Mouse (Mus musculus): Measurements from ENCODE around the gene Dvl1.

Gene Dvl1

GRCm38 (mm10) chr4:155840076-155841002 lies 6.9 kb upstream of the Dvl1 start:
- no peak for DNase-seq (ENCODE audit: low spot score)

DNA sequence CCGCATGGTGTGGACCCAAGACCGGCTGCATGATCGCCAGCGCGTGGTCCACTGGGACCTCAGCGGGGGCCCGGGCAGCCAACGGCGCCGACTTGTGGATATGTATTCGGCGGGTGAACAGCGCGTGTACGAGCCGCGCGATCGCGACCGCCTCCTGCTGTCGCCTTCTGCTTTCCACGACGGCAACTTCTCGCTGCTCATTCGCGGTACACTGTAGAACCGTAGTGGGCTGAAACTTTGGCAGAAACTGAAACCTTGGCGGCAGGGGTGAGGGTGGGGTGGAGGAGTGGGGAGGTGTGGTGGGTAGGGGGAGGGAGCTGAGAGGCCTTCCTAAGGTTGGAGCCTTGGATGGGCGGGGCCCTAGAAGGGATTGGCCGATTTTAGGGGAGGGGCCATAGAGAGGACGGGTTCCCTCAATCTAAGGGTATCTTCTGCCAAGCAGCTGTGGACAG lies 6.2 kb upstream of the Dvl1 start:
- peak; percentile 45 for DNase-seq (ENCODE audit: low spot score)

DNA sequence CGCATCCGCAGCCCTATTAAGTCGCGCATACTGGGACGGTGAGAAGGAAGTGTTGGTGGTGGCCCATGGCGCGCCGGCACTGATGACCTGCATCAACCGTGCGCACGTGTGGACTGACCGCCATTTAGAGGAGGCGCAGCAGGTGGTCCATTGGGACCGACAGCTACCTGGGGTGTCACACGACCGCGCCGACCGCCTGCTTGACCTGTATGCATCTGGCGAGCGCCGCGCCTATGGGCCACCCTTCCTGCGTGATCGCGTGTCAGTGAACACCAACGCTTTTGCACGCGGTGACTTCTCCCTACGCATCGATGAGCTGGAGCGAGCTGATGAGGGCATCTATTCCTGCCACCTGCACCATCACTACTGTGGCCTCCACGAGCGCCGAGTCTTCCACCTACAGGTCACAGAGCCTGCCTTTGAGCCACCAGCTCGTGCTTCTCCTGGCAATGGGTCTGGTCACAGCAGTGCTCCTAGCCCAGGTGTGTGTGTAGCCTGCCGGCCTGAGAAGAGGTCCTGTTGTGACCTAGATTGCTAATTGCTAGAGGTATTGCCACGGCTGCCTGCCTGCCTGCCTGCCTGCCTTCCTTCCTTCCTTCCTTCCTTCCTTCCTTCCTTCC lies 5.4 kb upstream of the Dvl1 start:
- DNase-seq (ENCODE audit: low spot score): no peak

- DNase-seq (ENCODE audit: low spot score): no peak
Observed at GRCm38 (mm10) chr4:155843231-155843630, 4.0 kb upstream of the Dvl1 start.

DNA sequence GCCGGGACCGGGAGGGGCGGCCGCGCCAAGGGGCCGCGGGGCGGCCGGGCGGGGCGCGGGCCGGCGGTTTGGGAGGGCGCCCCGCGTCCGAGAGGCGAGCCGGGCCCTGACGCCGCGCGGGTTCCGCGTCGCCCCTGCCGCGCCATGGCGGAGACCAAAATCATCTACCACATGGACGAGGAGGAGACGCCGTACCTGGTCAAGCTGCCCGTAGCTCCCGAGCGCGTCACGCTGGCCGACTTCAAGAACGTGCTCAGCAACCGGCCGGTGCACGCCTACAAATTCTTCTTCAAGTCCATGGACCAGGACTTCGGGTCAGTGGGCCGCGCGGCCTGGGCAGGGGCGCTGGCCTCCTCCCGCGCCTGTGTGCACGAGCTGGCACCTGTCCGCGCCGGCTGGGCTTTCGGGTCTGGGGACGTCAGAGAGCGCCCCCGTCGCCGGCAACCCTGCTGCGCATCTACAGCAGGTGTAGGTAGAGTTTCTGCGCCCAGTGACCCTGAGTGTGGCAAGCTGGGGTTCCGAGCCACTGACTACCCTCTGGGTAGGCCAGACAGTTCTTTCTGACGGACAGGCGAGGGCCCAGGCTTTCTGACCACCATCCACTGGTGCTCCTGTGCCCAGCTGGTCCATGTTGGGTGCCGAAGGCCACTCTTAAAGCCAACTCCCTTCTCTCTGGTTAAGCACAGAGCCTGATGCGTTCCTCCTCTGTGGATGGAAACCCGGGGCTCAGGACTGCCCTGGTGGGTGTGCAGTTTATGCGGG lies 570 bp downstream of the Dvl1 start:
- DNase-seq (ENCODE audit: low spot score): peak; percentile 57

- no peak for DNase-seq (ENCODE audit: low spot score)
Observed at GRCm38 (mm10) chr4:155848434-155849095, 1.4 kb downstream of the Dvl1 start.

DNA sequence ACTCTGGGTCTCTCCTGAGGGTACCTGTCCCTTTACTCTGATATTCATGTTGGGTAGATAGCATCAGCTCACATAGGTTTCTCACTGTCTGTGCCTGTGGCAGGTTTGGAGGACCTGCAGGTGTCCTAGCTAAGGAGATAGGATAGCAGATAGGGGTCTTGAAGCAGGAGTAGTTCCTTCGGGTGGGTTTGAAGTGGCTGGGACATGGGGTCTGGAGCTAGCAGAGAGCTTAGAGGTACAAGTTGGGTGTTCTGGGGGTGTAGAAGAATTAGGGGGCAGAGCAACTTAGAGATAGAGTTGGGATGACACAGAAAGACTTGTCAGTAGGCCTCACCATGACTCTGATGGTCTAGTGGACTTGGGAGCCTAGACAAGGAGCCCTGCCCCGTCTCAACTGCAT lies 2.2 kb downstream of the Dvl1 start:
- no peak for DNase-seq (ENCODE audit: low spot score)

GRCm38 (mm10) chr4:155849792-155850451 lies 2.7 kb downstream of the Dvl1 start:
- DNase-seq (ENCODE audit: low spot score): no peak

DNA sequence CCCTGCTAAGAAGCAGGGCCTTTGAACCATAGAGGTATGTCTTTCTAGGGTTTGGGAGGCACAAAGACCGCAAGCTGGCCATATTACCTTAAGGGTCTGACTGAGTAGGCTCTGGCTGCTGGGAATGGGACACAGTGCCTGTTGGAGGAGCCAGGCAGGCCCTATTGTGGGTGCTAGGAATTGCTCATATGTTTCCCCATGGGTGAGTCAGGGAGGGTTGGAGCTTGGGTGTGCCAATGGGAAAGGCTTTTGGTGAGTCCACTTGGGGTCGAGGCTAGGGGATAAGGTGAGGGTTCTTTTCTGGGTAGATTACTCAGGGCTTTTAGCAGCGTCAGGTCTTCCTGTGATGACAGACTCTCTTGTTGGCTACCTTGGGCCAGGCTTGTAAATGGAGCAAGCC lies 4.2 kb downstream of the Dvl1 start:
- DNase-seq (ENCODE audit: low spot score): no peak

DNA sequence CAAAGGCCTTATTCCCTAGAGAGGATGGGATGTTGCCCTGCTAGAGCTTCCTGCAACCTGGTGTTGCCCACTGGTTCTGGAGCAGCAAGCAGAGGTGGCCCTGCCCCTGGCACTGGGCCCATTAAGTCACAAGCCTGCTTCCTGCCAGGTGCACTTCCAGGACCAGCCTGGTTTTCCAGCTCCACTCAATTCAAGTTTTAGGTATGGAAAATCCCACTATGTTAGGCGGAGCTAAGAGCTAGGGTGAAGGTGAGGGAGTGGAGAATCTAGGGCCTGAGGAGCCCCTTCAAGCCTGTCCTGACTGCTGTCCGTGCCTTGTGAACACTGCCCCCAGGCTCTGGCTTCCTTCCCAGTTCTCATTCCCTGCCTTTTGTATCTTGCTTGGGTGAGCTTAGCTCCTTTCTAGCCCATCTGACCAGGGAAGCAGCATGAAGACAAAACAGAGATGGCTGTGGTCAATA lies 4.8 kb downstream of the Dvl1 start:
- no peak for DNase-seq (ENCODE audit: low spot score)

DNA sequence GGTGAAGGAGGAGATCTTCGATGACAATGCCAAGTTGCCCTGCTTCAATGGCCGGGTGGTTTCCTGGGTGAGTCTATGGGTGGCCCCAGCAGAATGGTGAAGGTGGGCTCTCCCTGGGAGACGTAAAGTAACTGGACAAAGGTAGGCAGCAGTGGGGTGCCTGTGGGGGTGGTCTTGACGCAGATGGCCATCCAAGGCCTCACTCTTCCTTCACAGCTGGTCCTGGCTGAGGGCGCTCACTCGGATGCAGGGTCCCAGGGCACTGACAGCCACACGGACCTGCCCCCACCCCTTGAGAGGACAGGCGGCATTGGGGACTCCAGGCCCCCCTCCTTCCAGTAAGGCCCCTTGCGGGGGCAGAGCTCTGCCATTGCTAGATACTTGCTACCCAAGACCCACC lies 6.2 kb downstream of the Dvl1 start:
- DNase-seq (ENCODE audit: low spot score): no peak

DNA sequence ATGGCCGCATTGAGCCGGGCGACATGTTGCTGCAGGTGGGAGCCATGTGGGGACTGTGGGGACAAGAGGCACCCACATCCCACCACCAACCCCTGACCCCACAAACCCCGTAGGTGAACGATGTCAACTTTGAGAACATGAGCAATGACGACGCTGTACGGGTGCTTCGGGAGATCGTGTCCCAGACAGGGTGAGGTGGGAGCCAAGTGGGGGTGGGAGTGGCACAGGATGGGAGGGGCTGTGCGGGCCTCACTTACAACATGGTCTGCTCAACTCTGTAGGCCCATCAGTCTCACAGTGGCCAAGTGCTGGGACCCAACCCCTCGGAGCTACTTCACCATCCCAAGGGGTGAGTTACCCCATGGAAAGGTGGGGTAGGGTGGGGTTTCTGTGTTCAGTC lies 7.8 kb downstream of the Dvl1 start:
- no peak for DNase-seq (ENCODE audit: low spot score)

DNA sequence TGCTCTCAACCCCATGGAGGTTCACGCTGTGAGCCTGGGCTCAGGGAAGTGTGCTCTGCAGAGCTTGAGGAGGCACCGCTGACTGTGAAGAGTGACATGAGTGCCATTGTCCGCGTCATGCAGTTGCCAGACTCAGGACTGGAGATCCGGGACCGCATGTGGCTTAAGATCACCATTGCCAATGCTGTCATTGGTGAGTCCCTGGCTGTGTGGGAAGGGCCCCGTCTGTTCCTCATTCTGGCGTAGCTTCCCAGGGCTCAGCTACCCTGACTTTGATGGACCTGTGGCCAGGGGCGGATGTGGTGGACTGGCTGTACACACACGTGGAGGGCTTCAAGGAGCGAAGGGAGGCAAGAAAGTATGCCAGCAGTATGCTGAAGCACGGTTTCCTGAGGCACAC lies 8.9 kb downstream of the Dvl1 start:
- no peak for DNase-seq (ENCODE audit: low spot score)

GRCm38 (mm10) chr4:155856881-155857280 lies 9.7 kb downstream of the Dvl1 start:
- no peak for DNase-seq (ENCODE audit: low spot score)

DNA sequence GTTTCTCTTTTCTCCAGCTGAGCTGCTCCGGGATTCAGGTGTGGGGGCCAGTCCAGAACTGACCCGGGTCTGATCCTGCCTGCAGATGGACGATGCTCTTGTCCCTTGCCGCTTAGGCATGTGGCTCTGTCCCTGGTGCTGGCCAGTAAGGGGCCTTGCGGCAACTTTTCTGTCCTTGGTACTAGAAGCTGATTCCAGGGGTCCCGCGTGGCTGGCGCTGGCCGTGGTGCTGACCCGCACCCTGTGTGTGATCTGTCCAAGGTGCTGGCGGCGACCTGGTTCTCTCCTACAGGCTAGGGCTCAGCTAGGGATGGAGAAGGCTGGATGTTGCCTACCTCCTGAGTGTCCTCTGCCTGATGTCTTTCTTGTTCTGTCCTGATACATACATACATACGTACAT lies 12.1 kb downstream of the Dvl1 start:
- no peak for DNase-seq (ENCODE audit: low spot score)

GRCm38 (mm10) chr4:155861787-155862186 lies 14.6 kb downstream of the Dvl1 start:
- DNase-seq (ENCODE audit: low spot score): no peak

GRCm38 (mm10) chr4:155863001-155863400 lies 15.8 kb downstream of the Dvl1 start, which contains the start of gene Tas1r3:
Gene Tas1r3, minus strand, starts transcription at chr4:155863362.
- DNase-seq (ENCODE audit: low spot score): no peak

DNA sequence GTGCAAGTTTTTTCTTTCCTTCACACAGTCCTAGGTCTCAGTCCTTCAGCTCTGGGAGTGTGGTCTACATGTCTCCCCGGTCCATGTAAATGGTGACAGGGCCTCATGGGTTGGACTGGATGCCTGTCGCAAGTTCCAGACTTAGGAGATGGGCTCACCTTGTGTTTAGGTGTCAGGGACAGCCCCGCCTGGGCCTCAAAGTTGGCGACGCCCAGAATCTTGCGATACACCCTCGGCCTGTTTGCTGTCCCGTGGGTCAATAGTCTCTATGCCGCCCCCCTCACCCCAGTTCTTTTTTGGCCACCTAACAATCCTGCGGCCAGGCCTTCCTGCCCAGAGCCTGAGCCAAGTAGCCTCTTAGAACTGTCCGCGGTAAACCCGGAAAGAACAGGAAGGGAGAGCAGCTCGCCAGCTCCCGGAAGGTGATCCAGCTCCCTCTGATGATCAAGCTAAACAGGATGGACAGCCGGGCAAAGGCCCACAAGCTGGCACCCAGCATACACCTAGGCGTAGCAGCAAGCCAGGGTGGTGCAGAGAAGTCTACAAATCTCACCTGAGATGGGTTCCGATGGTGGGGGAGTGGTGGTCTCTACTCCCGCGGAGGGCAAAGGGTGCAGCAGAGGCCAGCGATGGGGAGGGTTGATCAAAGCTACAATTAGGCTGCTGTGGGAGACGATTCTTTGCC lies 21.6 kb downstream of the Dvl1 start:
- no peak for DNase-seq (ENCODE audit: low spot score)

DNA sequence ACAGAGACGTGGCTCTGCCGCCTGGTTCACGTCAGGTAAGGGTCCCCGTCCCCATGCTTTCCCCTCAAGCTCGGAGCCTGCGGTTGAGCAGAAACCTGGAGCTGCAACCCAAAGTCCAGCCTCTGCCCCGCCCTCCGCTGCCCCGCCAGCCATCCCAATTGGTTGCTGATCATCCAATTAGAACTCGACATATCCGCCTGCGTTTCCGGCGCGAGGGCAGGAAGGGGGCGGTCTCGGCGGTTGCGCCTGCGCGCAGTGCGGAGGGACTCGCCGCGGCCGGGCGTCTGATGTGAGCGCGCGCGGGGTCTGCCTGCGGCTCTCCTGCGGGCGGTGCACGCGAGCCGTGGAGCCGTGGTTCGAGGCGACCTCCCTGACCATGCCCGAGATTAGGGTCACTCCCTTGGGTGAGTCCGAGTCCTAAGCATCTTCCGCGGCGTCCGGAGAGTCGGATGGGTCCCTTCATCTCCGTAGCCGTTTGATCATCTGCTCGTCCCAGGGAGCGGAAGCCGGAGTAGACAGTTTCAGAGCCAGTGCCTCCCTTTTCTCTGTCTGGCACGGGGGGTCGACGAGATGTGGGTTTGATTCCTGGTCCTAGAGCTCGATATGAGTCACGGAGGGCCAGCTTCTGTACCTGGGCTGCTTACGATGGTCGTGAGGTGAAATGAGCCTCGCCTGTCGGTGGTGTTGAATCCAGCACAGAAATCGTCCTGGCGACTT lies 22.3 kb downstream of the Dvl1 start, which contains the start of the genes Cptp and Ints11:
TSS of gene Cptp (minus strand) at position 124 of the 717 bp plus-strand sequence.
TSS of gene Ints11 (plus strand) at position 230 of the 717 bp plus-strand sequence.
- DNase-seq (ENCODE audit: low spot score): peak; percentile 94

DNA sequence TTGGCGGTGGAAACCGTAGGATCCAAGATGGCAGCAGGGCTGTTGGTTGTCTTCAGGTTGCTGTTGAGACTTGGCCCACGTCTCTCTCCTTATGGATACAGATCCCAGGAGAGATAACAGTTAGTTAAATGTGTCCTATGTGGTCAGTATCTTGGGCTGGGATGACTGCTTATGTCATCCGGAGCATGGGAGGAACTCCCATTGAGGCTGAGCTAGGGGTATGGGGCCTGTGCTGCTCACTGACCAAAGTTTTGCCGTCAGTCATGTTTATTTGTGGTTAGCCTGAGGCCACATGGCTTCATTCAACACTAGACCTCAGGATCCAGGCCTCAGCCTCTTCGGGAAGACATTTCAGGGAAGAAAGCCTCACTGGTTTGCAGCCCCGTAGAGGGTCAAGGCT lies 24.2 kb downstream of the Dvl1 start:
- DNase-seq (ENCODE audit: low spot score): no peak

Data from layer of hippocampus, adult 11-12 months (tissue).